Mouse (Mus musculus): ENCODE results near the gene Commd7.

- TF ChIP-seq CTCF (IDR thresholded peaks at IDR 0.05; ENCODE audit: borderline replicate concordance, control insufficient read depth, extremely low read depth, insufficient read depth, low read length, poor library complexity), result no peak
- no peak for TF ChIP-seq POLR2A (IDR thresholded peaks at IDR 0.05; ENCODE audit: control insufficient read depth, extremely low read depth, insufficient read depth, low read length, poor library complexity)
These were observed 40.0 kb upstream of the Commd7 start for GRCm38 (mm10) chr2:153672619-153673018.
